Mouse (Mus musculus) olfactory bulb, adult 2 months (tissue): ENCODE data around the gene Epop. TPM values are rescaled to one million over a fixed set of nuclear protein-coding genes. Genes with fewer than 3 reads are reported as not detected.
A peak's percentile ranks its signal among the peaks of the same experiment; 100 is the strongest.

ENCODE experiments used
- H3K27ac ChIP-seq: fragments of 200-500 bp; 2 replicates; pipeline ENCODE4 v1.5.1; 2012; ENCODE audit warnings: low read depth, low read length; ENCODE audit not compliant: insufficient read depth
- H3K4me1 ChIP-seq: fragments of 200-500 bp; 2 replicates; pipeline ENCODE4 v1.6.1; 2012; ENCODE audit warnings: low read length; ENCODE audit not compliant: control insufficient read depth, insufficient read depth
- H3K4me3 ChIP-seq: fragments of 200-500 bp; 2 replicates; pipeline ENCODE4 v1.5.1; 2012; ENCODE audit warnings: mild to moderate bottlenecking, low read depth, low read length, moderate library complexity; ENCODE audit not compliant: insufficient read depth
- CTCF ChIP-seq: fragments of 200-500 bp; IDR thresholded peaks from 2 replicates; pipeline ENCODE4 v1.5.1; 2012; ENCODE audit warnings: low read depth, mild to moderate bottlenecking, low read length, moderate library complexity; ENCODE audit not compliant: insufficient read depth
- POLR2A ChIP-seq: fragments of 200-500 bp; IDR thresholded peaks from 2 replicates; pipeline ENCODE4 v1.6.1; 2012; ENCODE audit warnings: mild to moderate bottlenecking, low read depth, low read length, moderate library complexity; ENCODE audit not compliant: insufficient read depth
- WGBS: fragments of 180-500 bp; shearing (Covaris S2); methylation state at CpG from one replicate; pipeline ENCODE4 v1.1.7; 2018; 5-methylcytosine and 5-hydroxymethylcytosine counted together
- polyA plus RNA-seq: library from polyadenylated mRNA; stranded (reverse); fragments of >200 nt; gene quantifications from 2 replicates; pipeline ENCODE4 v1.2.4, GENCODE M21; 2012; ENCODE audit warnings: low replicate concordance; ENCODE audit not compliant: missing spikeins, insufficient read depth, insufficient read length

The Epop gene
- polyA plus RNA-seq, 1 experiment: not detected

DNA sequence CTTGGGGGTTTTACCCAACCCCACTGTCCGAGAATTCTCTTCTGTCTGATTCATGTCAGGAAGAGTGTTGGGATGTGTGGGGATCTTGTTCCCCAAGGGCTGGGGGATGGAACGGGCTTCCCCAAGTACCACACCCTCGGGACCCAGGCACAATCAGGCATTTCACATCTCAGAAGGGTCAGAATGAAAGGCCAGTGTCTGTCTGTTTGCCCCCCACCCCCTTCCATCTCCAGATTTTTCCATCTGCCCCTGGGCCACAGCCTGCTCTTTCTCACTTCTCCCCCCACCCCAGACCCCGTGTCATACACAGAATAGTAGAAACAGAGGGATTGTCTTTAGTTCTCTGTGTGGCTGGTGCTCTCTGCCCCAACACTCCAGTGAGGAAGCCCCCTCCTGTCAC, 20.6 kb downstream of the Epop start:
- WGBS: 79% methylated on average over 4 of the region's 4 CpGs
- no peak overlapping the region for H3K27ac ChIP-seq
- TF ChIP-seq POLR2A (no peak), CTCF (no peak)

DNA sequence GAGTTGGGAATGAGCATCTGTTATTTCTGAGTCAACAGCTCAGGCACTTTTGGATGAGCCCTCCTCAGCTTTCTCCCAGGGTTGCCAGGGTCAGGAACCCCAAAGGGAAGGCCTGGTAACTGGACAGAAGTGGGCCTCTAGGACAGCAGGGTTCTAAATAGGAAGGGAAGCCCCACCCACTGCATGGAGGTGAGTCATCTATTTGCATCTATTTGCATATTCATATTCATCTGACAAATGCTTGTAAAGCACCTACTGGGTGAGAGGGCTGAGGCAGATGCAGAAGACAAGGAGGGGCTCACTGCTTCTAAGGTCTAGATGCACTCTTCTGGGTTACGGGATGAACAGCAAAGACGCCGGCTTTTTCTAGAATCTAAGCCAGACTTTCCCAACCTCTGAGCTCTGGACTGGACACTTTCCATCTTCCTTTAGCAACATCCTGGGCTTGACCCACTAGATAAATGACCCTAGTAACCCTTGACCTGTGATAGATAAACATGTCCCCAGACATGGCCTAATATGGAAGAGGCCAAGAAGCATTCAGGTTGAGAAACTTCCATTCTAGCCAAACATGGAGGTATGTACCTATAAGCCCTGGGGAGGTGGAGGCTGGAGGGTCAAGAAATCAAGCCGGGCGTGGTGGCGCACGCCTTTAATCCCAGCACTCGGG, 22.3 kb downstream of the Epop start:
- Histone ChIP-seq H3K27ac (no peak overlapping the region), H3K4me3 (no peak overlapping the region), H3K4me1 (peaks cover 30% of the 10 kb centered on the region)
- 96% methylated on average over 8 of the region's 8 CpGs for WGBS
- TF ChIP-seq POLR2A (no peak), CTCF (no peak)

More for the DNA sequence above, 20.6 kb downstream of the Epop start:
- Histone ChIP-seq H3K4me3 (no peak overlapping the region), H3K4me1 (peaks cover 23% of the 10 kb centered on the region)

DNA sequence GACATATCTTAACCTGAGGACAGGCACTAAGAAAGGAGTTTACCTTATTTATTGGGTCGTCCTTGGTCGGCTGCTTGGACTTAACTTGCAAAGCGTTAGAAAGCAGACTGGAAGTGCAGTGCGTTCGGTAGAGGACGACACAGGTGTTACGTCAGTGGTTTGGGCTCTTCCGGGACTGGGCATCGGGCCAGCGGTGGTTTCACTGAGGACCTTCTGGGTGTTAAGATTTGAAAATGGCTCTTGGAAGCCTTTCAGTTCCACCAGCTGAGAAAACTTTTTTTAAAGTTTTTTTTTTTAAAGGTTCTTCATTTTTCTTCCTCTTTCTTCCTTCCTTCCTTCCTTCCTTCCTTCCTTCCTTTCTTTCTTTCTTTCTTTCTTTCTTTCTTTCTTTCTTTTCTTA, 25.6 kb downstream of the Epop start:
- no peak overlapping the region for H3K4me3 ChIP-seq
- H3K4me1 ChIP-seq: peaks cover 8% of the 10 kb centered on the region
- no peak for TF ChIP-seq POLR2A
- TF ChIP-seq CTCF: no peak
- WGBS: 71% methylated on average over 10 of the region's 10 CpGs
- no peak overlapping the region for H3K27ac ChIP-seq

DNA sequence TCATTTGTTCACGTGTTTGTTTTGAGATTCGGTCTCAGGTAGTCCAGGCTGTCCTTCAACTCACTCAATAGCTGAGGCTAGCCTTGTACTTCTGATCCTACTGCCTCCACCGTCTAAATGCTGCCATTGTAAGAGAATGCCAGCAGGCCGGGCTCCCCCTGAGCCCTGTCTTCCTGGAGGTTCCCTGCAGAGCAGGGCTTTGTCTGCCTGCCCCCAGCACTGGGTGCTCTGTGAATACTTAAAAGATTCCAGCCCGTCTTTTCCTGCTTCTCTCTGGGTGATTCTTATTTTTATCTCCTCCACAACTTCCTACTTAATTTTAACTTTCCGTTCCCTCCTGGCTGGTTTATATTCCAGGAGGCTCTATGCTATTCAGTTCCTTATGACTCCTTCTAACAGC, 27.3 kb downstream of the Epop start:
- WGBS: 23% methylated on average over 6 of the region's 6 CpGs
- Histone ChIP-seq H3K4me1 (peaks cover 8% of the 10 kb centered on the region), H3K27ac (no peak overlapping the region), H3K4me3 (no peak overlapping the region)
- no peak for TF ChIP-seq CTCF
- TF ChIP-seq POLR2A: no peak

DNA sequence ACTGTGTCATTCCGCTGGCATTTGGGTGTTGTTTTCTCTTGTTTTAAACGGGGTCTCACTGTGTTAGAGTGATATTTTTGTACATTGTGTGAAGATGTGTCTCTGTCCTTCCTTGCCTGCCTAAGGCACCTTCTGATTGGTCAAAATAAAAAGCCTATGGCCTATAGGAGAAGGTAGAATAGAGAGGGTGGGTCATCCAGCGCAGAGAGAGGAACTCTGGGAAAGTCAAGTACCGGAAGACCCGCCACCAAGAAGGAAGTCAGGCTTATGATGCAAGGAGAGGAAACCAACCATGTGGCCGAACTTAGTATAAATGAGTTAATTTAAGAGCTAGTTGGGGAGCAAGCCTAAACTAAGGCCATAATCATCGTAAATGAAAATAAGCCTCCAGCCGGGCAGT, 30.4 kb downstream of the Epop start:
- 91% methylated on average over 8 of the region's 8 CpGs for WGBS
- H3K4me1 ChIP-seq: peaks cover 8% of the 10 kb centered on the region
- TF ChIP-seq POLR2A: no peak
- TF ChIP-seq CTCF: no peak
- H3K4me3 ChIP-seq: no peak overlapping the region
- H3K27ac ChIP-seq: no peak overlapping the region

DNA sequence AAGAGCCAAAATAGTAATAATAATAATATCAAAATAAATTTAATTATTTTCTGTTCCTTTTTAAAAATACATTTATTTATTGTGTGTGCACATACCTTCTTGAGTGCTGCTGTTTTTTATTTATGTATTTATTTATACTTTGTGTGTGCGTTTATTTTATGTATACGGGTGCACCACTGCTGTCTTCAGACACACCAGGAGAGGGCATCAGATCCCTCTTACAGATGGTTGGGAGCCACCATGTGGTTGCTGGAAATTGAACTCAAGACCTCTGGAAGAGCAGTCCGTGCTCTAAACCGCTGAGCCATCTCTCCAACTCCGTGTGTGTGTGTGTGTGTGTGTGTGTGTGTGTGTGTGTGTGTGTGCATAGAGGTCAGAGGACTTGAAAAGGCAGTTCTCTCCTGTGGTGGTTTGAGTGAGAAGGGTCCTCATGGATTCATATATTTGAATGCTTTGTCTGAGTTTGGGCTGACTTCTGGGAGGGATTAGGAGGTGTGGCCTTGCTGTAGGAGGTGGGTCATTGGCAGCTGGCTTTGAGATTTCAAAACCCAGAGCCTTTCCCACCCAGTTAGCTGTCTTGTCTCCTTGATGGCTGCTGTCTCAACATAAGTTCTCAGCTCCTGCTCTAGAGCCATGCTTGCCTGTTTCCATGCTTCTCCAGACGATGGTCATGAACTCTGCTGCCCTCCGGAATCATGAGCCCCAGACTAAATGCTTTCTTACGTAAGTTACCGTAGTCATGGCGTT, 31.4 kb downstream of the Epop start:
- 86% methylated on average over 10 of the region's 10 CpGs for WGBS
- Histone ChIP-seq H3K4me3 (no peak overlapping the region), H3K27ac (no peak overlapping the region), H3K4me1 (peaks cover 7% of the 10 kb centered on the region)
- TF ChIP-seq POLR2A (no peak), CTCF (no peak)

DNA sequence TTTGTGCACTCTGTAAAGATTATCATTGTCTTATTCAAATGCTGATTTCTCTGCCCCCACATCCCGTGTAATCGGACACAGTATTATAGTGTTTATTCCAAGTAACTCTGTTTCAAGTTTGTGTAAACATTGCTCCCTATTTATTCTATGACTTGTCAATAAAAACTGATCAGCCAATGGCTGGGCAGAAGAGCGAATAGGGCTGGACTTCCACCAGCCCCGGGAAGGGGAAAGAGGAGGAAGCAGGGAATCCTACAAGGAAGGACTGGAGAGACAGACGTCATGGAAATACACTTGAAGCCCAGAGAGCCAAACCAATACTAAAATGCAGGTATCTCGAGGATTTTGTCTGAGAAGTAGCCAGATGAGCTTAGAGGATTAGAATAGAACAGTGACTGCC, 35.4 kb downstream of the Epop start:
- Histone ChIP-seq H3K4me3 (no peak overlapping the region), H3K27ac (no peak overlapping the region), H3K4me1 (peaks cover 21% of the 10 kb centered on the region)
- TF ChIP-seq POLR2A (no peak), CTCF (no peak)
- WGBS: 59% methylated on average over 6 of the region's 6 CpGs

DNA sequence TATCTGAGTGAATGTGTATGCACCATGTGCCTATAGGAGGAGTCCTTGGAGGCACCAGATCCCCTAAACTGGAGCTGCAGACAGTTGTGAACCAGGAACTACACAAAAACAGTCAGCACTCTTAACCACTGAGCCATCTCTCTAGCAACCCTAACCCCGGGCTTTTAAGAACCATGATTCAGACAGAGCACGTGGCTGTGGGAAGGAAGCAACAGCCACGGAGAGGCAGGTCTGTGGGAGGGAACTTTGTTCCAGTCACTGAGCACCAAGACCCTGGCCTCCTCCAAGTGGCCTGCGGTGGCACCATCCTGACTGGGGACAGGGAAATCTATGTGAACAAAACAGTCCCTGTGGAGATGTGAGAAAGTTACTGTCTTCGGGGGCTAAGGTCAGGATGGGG, 37.6 kb downstream of the Epop start:
- Histone ChIP-seq H3K4me3 (no peak overlapping the region), H3K27ac (no peak overlapping the region), H3K4me1 (peaks cover 26% of the 10 kb centered on the region)
- WGBS: 21% methylated on average over 5 of the region's 5 CpGs
- TF ChIP-seq CTCF (no peak), POLR2A (no peak)

DNA sequence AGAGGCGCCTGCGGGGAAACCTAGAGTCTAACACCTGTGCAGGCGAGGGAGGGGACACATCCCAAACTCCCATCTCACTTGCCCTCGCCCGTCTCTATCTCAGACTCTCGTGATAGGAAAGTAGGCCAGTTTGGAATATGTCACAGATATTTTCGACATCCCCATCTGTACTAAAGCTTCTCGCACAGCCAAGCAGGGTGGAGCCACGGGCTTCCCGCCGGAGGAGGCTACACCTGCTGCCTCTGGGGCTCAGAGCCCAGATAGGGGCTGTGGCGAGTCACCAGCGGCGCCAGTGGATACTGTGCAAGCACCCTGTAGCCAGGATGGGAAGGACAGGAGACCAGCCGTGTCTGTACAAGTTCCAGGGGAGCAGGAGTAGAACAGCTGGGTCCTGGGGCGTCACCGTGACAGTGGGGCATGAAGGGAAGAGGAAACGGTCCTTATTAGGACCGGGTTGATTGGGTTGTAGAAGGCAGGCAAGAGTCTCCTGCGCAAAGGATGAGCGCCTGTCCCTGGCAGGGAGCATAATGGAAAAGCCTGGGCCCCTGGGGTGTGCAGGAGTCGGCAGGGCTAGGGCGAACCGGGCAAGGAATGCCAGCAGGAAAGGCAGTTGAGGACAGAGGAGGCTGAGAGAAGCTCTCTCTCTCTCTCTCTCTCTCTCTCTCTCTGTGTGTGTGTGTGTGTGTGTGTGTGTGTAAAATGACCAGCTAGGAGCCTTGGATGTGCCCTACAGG, 39.1 kb downstream of the Epop start:
- 55% methylated on average over 24 of the region's 24 CpGs for WGBS
- no peak overlapping the region for H3K27ac ChIP-seq
- peaks cover 26% of the 10 kb centered on the region for H3K4me1 ChIP-seq
- H3K4me3 ChIP-seq: no peak overlapping the region
- TF ChIP-seq CTCF: no peak
- TF ChIP-seq POLR2A: no peak

DNA sequence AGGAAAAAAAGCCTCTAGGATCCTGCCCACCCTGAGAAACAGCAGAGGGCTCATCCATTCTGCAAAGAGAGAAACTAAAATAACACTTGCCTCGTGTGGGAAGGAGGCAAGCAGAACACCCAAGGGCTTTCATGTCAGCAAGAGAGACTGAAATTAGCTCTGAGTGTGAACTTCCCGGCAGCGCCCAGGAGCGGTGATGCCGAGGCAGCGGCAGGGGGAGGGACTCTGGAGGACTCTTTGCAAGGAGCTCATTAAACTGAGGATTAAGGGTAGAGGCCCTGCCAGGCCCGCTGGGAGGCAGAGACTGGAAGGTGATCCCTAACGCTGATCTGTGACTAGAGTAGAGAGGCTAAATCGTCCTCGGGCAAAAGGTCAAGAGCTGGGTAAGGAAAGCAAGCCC, 40.3 kb downstream of the Epop start:
- Histone ChIP-seq H3K27ac (peak overlapping the region; percentile 49), H3K4me1 (peaks cover 26% of the 10 kb centered on the region), H3K4me3 (no peak overlapping the region)
- no peak for TF ChIP-seq CTCF
- no peak for TF ChIP-seq POLR2A
- WGBS: 10% methylated on average over 10 of the region's 10 CpGs
